Mouse (Mus musculus): ENCODE results near the gene Nell2. TPM values are rescaled to one million over a fixed set of nuclear protein-coding genes. Genes with fewer than 3 reads are reported as not detected.

Gene Nell2
- polyA plus RNA-seq, 1 experiment from 2014 or later = 20.1 TPM

DNA sequence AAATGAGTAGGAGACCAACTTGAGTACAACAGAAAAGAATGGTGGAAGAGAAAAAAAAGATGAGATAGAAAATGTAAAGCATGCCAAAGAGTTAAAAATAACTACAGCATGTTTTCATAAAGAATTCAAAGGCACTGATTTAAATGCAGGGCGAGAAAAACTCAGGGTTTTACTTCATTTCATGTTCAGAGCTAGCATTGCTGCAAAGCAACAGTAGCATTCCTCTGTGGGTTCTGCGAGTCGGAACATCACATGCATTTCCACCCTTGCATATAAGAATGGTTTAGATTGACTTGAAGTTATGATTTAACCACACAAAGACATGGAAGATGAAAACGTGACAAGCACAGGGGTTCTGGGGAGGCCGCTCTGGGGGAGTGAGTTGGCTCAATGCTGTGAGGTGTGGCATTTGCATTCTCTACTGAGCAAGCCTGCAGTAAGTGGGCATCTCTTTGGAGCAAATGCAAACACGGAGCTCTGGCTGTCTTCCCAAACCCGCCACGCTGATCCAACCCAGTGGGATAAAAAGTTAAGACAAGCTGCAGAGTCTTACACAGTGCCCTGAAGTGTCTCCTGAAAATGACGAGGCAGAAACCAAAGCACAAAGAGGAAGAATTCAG lies 334.6 kb downstream of the Nell2 start:
- no peak for ATAC-seq (ENCODE audit: low FRiP score, low read depth)
- WGBS = 68% methylated on average over 9 of the region's 9 CpGs
- Histone ChIP-seq H3K36me3 (no peaks in the 10 kb centered on the region), H3K4me1 (peaks cover 4% of the 10 kb centered on the region; the same call in 1 of the 2 replicates), H3K4me2 (replicated peaks) (no peak overlapping the region), H3K9me3 (no peaks in the 10 kb centered on the region), H3K27me3 (0 out of 2 replicates have a peak, but pooled peaks cover 3% of the 10 kb centered on the region), H3K4me3 (no peak overlapping the region), H3K27ac (no peak overlapping the region), H3K9ac (no peak overlapping the region)

DNA sequence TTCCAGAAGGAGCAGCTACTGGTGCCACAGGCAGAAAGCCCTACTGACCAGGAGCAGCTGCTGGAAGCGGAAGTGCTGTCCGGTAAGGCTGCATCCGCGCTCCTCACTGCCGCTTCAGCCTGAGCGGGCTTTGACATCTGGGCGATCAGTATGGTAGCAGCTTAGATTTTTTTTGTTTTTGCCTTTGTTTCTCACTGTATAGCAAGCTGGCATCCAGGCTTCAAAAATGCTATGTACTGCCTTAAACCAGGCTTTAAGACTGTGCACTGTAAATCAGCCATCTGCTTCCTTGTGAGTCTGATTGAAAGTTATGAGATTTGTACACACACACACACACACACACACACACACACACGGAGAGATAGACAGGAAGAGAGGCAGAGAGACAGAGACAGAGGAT lies 335.4 kb downstream of the Nell2 start:
- H3K4me3 ChIP-seq = no peak overlapping the region
- H3K9me3 ChIP-seq = no peaks in the 10 kb centered on the region
- H3K36me3 ChIP-seq = no peaks in the 10 kb centered on the region

DNA sequence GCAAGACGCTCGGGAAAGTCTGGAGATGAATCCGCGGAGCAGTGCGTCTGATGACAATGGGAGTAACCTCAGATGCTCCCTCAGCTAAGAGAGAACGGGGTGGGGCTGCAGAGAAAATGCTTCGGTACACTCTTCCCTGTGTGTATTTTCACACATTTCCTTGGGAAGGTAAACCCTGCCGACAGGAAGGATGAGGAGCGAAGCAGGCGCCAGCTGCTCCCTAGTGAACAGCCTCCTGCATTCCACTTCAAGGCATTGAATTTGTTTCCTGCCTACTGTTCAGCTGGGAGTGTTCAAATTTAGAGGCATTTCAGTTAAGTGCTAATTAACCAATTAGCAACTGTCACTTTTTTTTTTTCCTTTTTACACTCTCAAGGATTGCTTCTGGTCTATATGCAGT lies 342.1 kb downstream of the Nell2 start:
- Histone ChIP-seq H3K9ac (no peak overlapping the region), H3K4me3 (no peak overlapping the region), H3K9me3 (no peaks in the 10 kb centered on the region), H3K4me2 (replicated peaks) (no peak overlapping the region), H3K4me1 (no peaks in the 10 kb centered on the region), H3K36me3 (no peaks in the 10 kb centered on the region), H3K27me3 (peaks cover 9% of the 10 kb centered on the region), H3K27ac (no peak overlapping the region)
- 55% methylated on average over 10 of the region's 10 CpGs for WGBS
- ATAC-seq (ENCODE audit: low FRiP score, low read depth) = no peak

More for the DNA sequence above, 335.4 kb downstream of the Nell2 start:
- Histone ChIP-seq H3K9ac (no peak overlapping the region), H3K4me1 (peaks cover 4% of the 10 kb centered on the region; the same call in 1 of the 2 replicates), H3K27ac (no peak overlapping the region), H3K27me3 (0 out of 2 replicates have a peak, but pooled peaks cover 3% of the 10 kb centered on the region), H3K4me2 (replicated peaks) (no peak overlapping the region)
- ATAC-seq (ENCODE audit: low FRiP score, low read depth) = no peak
- WGBS = 84% methylated on average over 8 of the region's 8 CpGs

DNA sequence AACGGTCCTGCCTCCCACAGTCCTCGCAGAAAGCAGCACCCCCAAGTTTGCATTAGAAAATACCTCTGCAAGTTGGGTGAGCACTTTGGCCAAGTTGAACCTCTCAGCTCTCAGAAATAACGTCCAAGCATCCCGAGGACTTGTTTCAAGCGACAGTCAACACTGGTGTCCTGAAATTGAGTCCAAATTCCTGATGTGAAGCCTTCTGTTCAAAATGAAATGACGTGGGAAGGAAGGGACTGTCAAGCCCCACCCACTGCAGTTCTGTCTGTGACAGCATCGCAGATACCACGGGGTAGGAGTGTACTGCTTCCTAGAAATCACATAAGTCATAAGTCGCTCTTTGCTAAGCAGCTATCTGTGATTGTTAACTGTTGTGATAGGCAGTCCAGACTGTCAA lies 342.9 kb downstream of the Nell2 start:
- H3K4me1 ChIP-seq = no peaks in the 10 kb centered on the region
- H3K36me3 ChIP-seq = no peaks in the 10 kb centered on the region
- no peak overlapping the region for H3K27ac ChIP-seq
- 59% methylated on average over 9 of the region's 9 CpGs for WGBS
- ATAC-seq (ENCODE audit: low FRiP score, low read depth) = no peak
- H3K9ac ChIP-seq = no peak overlapping the region
- no peak overlapping the region for H3K4me2 ChIP-seq (replicated peaks)
- no peaks in the 10 kb centered on the region for H3K9me3 ChIP-seq
- no peak overlapping the region for H3K4me3 ChIP-seq
- H3K27me3 ChIP-seq = peaks cover 9% of the 10 kb centered on the region

DNA sequence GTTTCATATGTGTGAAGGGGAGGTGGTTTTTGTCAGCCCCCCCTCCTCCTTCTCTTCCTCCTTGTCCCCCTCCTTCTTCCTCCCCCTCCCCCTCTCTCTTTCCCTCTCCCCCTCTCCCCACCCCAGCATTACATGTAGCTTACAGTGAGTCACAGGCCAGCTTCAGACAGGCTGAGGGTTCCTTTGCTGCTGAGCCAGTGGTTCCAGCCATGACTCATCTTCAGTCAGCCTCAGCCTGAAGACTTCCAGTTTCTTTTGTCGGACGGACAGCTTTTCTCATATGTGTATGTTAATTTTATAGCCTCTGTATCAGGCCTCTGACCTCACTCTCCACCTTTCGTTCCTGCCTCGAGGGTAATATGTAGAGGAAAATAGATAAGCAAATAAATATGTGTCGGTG lies 344.9 kb downstream of the Nell2 start:
- H3K4me1 ChIP-seq = no peaks in the 10 kb centered on the region
- H3K4me3 ChIP-seq = no peak overlapping the region
- no peak overlapping the region for H3K27ac ChIP-seq
- H3K4me2 ChIP-seq (replicated peaks) = no peak overlapping the region
- peaks cover 9% of the 10 kb centered on the region for H3K27me3 ChIP-seq
- H3K9ac ChIP-seq = no peak overlapping the region
- no peak for ATAC-seq (ENCODE audit: low FRiP score, low read depth)
- no peaks in the 10 kb centered on the region for H3K36me3 ChIP-seq
- WGBS = 72% methylated on average over 5 of the region's 5 CpGs
- no peaks in the 10 kb centered on the region for H3K9me3 ChIP-seq

DNA sequence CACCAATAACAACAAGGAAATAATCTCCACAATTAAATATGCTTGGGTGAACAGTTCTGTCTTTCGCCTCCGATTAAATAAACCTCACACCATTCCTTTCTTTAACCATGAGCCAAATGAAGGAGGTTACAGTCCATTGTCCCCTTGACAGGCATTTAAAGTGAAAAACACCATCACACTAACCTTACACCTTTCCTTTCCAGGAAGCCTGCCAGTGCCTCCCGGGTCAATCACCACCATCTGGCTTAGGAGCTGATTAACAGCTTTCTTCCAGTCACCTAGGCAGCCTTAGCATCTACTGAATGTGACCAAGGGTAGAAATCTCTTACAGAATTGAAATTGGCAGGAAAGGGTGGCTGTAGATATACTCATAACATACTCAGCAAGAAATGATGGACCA lies 371.5 kb downstream of the Nell2 start:
- WGBS = 22% methylated on average over 3 of the region's 3 CpGs
- Histone ChIP-seq H3K27ac (no peak overlapping the region), H3K36me3 (no peaks in the 10 kb centered on the region), H3K9ac (no peak overlapping the region), H3K4me1 (no peaks in the 10 kb centered on the region), H3K4me2 (replicated peaks) (no peak overlapping the region), H3K9me3 (no peaks in the 10 kb centered on the region), H3K27me3 (no peaks in the 10 kb centered on the region), H3K4me3 (no peak overlapping the region)
- no peak for ATAC-seq (ENCODE audit: low FRiP score, low read depth)

DNA sequence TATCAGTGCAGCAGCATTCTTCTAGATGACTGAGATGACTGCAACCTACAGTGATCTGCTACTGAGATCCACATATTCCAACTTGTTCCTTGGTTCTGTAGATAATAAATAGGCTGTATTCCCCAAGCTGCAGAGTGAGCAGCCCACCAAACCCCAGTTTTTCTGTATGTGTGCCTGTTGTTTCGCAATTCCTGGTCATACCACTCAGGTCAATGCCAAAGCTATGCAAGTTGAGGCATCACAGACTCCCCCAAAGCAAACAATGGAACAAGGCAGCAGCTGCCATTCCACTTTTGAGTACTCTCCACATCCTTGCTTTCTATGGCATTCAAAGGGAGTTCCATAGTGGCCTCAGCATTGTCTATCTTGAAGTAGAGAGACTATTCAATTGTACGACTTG lies 383.2 kb downstream of the Nell2 start:
- Histone ChIP-seq H3K4me3 (no peak overlapping the region), H3K27ac (no peak overlapping the region), H3K9me3 (no peaks in the 10 kb centered on the region), H3K4me2 (replicated peaks) (no peak overlapping the region), H3K9ac (no peak overlapping the region), H3K36me3 (no peaks in the 10 kb centered on the region), H3K4me1 (peaks cover 4% of the 10 kb centered on the region; the same call in 1 of the 2 replicates), H3K27me3 (no peaks in the 10 kb centered on the region)
- 91% methylated on average over 2 of the region's 2 CpGs for WGBS
- ATAC-seq (ENCODE audit: low FRiP score, low read depth) = no peak

DNA sequence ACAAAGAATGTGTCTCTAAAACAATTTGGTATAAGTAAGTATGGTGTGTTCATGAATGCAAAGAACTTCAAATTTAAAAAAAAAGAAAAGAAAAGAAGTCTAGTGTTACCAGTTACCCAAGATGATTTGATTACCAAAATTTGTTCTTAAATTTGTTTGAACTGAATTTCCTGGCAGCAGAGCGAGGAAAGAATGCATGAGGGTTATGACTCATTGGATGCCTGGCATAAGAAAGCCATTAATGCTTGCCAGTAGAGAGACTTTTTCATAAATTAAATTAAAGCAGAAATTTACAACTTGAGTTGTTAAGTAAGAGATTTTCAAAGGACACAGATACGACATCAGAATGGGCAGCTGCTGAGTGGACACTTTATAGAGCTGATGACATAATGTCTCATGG lies 384.2 kb downstream of the Nell2 start:
- no peak for ATAC-seq (ENCODE audit: low FRiP score, low read depth)
- no peak overlapping the region for H3K4me2 ChIP-seq (replicated peaks)
- H3K27ac ChIP-seq = no peak overlapping the region
- H3K4me1 ChIP-seq = peaks cover 4% of the 10 kb centered on the region; the same call in 1 of the 2 replicates
- no peaks in the 10 kb centered on the region for H3K27me3 ChIP-seq
- WGBS = 38% methylated on average over 2 of the region's 2 CpGs
- no peak overlapping the region for H3K4me3 ChIP-seq
- H3K9me3 ChIP-seq = no peaks in the 10 kb centered on the region
- H3K36me3 ChIP-seq = no peaks in the 10 kb centered on the region
- no peak overlapping the region for H3K9ac ChIP-seq

DNA sequence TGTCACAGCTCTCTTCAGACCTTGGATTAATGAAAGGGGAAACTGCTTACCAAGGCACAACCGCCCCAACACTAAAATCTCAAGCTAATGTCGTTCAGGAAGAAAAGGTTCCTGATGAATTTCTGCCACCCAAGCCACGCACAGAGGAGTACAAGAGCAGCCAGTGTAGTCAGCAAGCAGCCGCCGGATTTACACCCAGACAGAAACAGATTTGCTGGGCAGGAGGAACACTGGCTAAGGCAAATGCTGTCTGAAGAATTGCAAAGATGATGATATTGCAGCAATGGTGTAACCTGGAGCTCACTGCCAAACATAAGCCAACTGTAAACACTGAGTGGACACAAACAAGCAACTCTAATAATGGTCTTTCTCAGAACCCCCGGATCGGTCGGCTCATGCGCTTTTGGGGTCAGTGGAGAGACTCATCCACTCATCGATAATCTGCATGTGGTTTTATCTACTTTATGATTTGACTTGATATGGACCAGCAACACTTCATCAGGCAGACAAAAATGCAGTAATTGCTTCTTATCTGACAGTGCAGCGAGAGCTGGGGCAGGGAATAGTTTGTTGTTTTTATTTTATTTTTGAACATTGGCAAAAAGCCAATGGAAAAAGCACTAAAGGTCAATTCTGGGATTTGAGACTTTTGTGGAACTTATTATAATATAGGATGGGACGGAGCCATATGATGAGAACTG lies 389.5 kb downstream of the Nell2 start:
- Histone ChIP-seq H3K27me3 (no peaks in the 10 kb centered on the region), H3K36me3 (no peaks in the 10 kb centered on the region), H3K9me3 (no peaks in the 10 kb centered on the region), H3K27ac (no peak overlapping the region), H3K4me2 (replicated peaks) (no peak overlapping the region), H3K4me1 (no peaks in the 10 kb centered on the region), H3K4me3 (no peak overlapping the region), H3K9ac (no peak overlapping the region)
- ATAC-seq (ENCODE audit: low FRiP score, low read depth) = no peak
- 78% methylated on average over 12 of the region's 12 CpGs for WGBS

DNA sequence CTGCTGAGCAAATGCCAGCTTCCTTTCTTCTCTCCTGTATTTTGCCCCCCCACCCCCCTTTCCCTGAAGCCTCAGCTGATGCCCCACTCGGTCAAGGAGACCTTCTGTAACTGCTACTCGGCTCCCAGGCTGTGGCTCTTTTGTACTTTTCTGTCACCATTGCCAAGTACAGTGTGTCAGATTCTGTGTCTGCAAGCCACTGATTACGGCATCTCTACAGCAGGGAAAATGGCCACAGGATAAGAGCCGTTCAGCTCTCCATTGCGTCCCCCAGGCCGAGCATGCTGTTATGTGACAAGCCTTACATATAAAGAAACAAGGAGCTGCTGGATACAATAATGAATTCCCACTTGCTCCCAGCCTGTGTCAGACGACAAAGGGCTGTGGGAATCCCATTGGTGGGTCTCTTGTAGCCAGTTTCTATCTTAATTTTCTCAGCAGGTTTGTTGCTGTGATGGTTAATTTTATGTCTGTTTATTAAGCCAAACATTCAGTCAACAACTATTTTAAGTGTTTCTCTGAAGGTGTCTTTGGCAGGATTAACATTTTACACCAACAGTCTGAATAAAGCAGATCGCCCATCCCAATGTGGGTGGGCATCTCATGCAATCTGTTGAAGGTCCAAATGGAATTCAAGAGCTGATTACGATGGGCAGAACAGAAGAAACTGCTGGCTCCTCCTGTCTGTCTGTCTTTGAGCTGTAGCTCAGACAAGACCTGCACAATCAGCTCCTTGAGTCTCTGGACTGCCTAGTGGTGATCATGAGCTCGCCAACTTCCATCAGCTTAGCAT lies 391.1 kb downstream of the Nell2 start:
- no peak overlapping the region for H3K4me3 ChIP-seq
- no peaks in the 10 kb centered on the region for H3K36me3 ChIP-seq
- no peak overlapping the region for H3K9ac ChIP-seq
- H3K4me1 ChIP-seq = no peaks in the 10 kb centered on the region
- no peaks in the 10 kb centered on the region for H3K9me3 ChIP-seq
- 80% methylated on average over 10 of the region's 10 CpGs for WGBS
- H3K27ac ChIP-seq = no peak overlapping the region
- no peaks in the 10 kb centered on the region for H3K27me3 ChIP-seq
- no peak overlapping the region for H3K4me2 ChIP-seq (replicated peaks)
- ATAC-seq (ENCODE audit: low FRiP score, low read depth) = no peak

DNA sequence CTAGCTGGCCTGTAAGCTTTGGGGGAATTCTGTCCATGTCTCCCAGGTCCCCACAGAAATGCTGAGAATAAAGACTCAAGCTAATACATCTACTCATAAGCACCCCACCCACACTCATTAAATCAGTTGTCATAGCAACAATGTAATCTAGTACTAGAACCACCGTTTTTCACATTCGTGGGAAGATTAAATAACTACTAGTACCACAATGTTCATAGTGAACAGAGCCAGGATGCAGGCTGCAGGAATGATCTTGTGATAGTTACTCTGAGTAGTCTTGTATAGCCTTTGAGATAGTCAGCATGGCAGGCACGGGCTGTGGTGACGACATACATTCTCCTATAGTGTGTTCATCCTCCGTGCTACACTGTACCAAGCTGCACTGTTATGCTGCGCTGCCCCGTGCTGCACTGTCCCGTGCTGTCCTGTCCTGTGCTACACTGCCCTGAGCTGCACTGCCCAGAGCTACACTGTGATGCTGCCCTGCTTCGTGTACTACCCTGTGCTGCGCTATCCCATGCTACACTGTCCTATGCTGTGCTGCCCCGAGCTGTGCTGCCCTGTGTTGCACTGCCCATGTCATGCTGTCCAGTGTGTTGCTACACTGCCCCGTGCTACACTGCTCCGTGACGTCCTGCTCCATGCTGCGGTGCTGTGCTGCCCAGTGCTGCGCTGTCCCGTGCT lies 392.3 kb downstream of the Nell2 start:
- no peak for ATAC-seq (ENCODE audit: low FRiP score, low read depth)
- Histone ChIP-seq H3K4me1 (no peaks in the 10 kb centered on the region), H3K4me3 (no peak overlapping the region), H3K27ac (no peak overlapping the region), H3K9me3 (no peaks in the 10 kb centered on the region), H3K36me3 (no peaks in the 10 kb centered on the region), H3K27me3 (no peaks in the 10 kb centered on the region), H3K9ac (no peak overlapping the region), H3K4me2 (replicated peaks) (no peak overlapping the region)
- WGBS = 91% methylated on average over 17 of the region's 17 CpGs

DNA sequence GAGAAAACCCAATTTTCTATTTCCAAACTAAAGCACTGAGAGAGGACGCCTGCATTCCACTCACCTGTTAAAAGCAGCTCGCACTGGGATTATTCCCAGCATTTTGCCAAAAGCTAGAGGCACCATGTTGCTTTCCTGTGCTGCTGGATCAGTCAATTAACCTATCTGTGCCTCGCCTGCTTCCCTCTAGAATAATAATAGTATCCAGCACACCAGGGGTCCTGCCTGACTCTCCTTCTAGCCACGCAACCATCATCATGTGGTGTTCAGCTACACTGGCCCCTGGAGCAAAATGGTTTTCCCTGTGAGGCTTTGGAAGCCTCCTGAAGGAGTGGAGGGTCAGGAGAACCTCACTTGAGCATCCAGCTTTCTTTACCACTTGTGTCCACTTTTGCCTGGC lies 397.0 kb downstream of the Nell2 start:
- no peaks in the 10 kb centered on the region for H3K36me3 ChIP-seq
- no peaks in the 10 kb centered on the region for H3K4me1 ChIP-seq
- no peak for ATAC-seq (ENCODE audit: low FRiP score, low read depth)
- H3K4me3 ChIP-seq = no peak overlapping the region
- no peaks in the 10 kb centered on the region for H3K9me3 ChIP-seq
- WGBS = 59% methylated on average over 4 of the region's 4 CpGs
- H3K27me3 ChIP-seq = no peaks in the 10 kb centered on the region
- no peak overlapping the region for H3K4me2 ChIP-seq (replicated peaks)
- H3K27ac ChIP-seq = no peak overlapping the region
- no peak overlapping the region for H3K9ac ChIP-seq

All from limb, embryonic 13.5 days (tissue).